Mouse (Mus musculus): ENCODE measurements at regions not wholly inside any gene's neighbourhood (a gene's known extent, or its start where the extent isn't known, plus 50 kb on each side); places are given as distances from the start of the nearest gene placed in this dataset.

DNA sequence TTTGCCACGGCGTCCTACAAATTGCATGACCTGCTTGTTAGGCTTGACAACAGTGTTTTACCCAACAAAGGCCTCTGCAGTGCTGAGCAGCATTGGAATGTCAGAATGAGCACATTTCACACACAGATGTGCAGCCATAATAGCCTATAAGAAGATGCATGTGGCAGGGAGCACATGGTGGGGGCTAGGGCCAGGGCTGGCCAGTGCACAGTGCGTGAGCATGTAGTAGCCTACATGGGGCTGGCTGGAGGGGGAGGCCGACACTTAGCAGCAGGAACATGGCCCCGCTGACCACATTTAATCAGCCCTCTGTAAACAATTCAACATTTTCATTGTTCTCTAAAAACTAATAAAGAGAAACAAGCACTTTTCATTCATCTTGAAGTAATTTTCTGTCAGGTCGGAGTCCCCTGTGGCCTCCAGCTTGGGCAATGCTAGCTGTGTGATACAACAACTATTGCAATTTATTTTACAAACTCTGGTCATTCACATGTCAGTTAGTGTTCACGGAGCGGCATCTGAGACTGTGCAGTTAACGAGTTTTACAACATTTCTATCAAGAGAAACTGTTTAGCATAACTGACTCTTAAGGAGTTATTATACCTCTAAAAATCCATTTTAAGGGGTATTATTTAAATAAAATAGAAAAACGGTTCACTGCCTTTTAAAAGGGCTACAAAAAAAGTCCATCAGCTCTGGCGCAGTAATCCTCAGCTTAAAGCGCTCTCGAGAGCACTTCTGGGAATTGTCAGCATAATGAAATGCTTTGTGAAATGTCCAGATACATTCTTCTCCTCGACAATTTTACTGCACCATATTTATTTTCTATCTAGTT, 246.6 kb upstream of the Nr2f1 start:
- H3K4me2 ChIP-seq (replicated peaks; ENCODE audit: low read depth, low read length), result no peak overlapping the region
- no peak overlapping the region for H3K9ac ChIP-seq (replicated peaks; ENCODE audit: low read depth, low read length)
- H3K4me1 ChIP-seq (ENCODE audit: control insufficient read depth, insufficient read depth, low read length), result peaks cover 11% of the 10 kb centered on the region
- H3K27me3 ChIP-seq (ENCODE audit: control insufficient read depth, insufficient read depth, low read length), result no peaks in the 10 kb centered on the region
- H3K27ac ChIP-seq (ENCODE audit: low read length), result no peak overlapping the region
- H3K4me3 ChIP-seq (ENCODE audit: low read depth, low read length), result no peak overlapping the region
- no peaks in the 10 kb centered on the region for H3K9me3 ChIP-seq (ENCODE audit: control insufficient read depth, low read depth, low read length)
- no peaks in the 10 kb centered on the region for H3K36me3 ChIP-seq (ENCODE audit: control insufficient read depth, insufficient read depth, low read length)
- no peak for ATAC-seq (ENCODE audit: insufficient number of reproducible peaks, insufficient read depth, low FRiP score, low read depth)
- 36% methylated on average over 14 of the region's 14 CpGs for WGBS

DNA sequence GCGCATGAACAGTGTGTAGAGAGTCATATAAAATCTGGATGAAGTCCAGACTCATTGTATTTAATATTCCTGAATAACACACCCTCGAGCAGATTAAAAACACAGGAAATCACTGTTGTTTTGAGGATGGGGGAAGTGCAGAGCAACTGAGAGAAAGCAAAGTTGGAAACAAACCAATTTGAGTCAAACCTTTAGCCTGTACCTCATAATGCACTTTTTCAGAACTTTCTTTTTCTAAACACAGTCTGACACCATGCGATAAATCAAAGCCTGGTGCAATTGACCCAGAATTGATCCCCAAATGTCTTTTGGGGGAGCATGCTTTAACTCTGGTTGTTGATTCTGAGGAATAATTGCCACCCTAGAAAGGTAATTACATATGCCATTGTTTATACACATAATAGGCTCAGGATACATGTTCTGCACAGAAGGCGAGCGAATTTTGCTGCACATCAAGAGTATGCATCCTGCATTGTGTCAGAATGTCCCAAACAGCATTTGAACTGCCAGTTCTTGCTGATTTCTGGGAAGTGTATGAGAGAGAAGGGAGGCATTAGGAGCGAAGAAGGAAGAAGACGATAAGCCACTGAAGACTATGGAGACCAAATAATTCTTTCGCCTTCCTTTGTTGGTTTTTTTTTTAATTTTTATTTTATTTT, 245.3 kb upstream of the Nr2f1 start:
- no peaks in the 10 kb centered on the region for H3K36me3 ChIP-seq (ENCODE audit: control insufficient read depth, insufficient read depth, low read length)
- ATAC-seq (ENCODE audit: insufficient number of reproducible peaks, insufficient read depth, low FRiP score, low read depth), result no peak
- H3K9ac ChIP-seq (replicated peaks; ENCODE audit: low read depth, low read length), result no peak overlapping the region
- H3K9me3 ChIP-seq (ENCODE audit: control insufficient read depth, low read depth, low read length), result no peaks in the 10 kb centered on the region
- H3K27ac ChIP-seq (ENCODE audit: low read length), result 0 out of 2 replicates have a peak overlapping the region, but pooled peaks have one; percentile 7
- H3K4me3 ChIP-seq (ENCODE audit: low read depth, low read length), result no peak overlapping the region
- 59% methylated on average over 8 of the region's 8 CpGs for WGBS
- H3K27me3 ChIP-seq (ENCODE audit: control insufficient read depth, insufficient read depth, low read length), result no peaks in the 10 kb centered on the region
- peaks cover 11% of the 10 kb centered on the region for H3K4me1 ChIP-seq (ENCODE audit: control insufficient read depth, insufficient read depth, low read length)
- no peak overlapping the region for H3K4me2 ChIP-seq (replicated peaks; ENCODE audit: low read depth, low read length)

DNA sequence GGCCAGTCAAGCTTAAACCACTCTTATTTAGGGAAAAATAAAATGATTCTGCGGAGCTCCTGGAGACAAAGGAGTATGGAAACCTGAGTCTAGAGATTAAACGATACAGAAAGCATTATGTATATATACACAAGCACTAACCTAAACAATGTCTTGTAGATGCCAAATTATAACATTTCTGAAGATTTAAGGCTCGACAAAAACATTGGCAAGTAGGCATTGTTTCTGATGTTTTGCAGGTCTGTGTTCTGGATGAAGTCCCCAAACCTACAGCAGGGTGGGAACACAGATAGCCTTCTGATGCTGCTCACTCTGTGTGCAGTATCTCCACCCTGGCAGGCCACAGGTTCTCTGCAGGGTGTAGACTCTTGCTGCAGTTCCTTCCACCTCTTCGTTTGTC, 228.9 kb upstream of the Nr2f1 start:
- Histone ChIP-seq H3K27ac (ENCODE audit: low read length) (peak overlapping the region; percentile 1; the same call in 1 of the 2 replicates), H3K27me3 (ENCODE audit: control insufficient read depth, insufficient read depth, low read length) (no peaks in the 10 kb centered on the region), H3K9ac (replicated peaks; ENCODE audit: low read depth, low read length) (no peak overlapping the region), H3K4me1 (ENCODE audit: control insufficient read depth, insufficient read depth, low read length) (peaks cover 11% of the 10 kb centered on the region; the same call in 1 of the 2 replicates), H3K4me2 (replicated peaks; ENCODE audit: low read depth, low read length) (no peak overlapping the region), H3K36me3 (ENCODE audit: control insufficient read depth, insufficient read depth, low read length) (no peaks in the 10 kb centered on the region), H3K4me3 (ENCODE audit: low read depth, low read length) (no peak overlapping the region), H3K9me3 (ENCODE audit: control insufficient read depth, low read depth, low read length) (no peaks in the 10 kb centered on the region)
- WGBS, result 41% methylated on average over 4 of the region's 4 CpGs
- no peak for ATAC-seq (ENCODE audit: insufficient number of reproducible peaks, insufficient read depth, low FRiP score, low read depth)

DNA sequence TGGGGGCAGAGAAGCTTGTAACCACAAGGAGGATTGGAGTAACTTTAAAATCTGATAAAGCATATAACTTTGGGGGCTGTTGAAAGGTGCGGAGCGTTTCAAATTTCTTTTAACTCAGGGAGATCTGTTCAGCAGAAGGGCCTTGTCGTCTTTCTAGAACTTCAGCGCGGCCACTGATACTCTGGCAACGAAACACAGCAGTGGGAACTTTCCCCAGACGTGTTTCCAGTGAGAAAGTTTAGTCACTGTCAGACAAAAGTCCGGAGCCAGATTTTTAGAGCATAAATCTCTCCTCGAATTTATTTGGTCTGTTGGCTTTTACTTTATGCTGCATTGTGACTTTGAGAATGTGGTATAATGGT, 228.5 kb upstream of the Nr2f1 start:
- ATAC-seq (ENCODE audit: insufficient number of reproducible peaks, insufficient read depth, low FRiP score, low read depth), result no peak
- Histone ChIP-seq H3K9me3 (ENCODE audit: control insufficient read depth, low read depth, low read length) (no peaks in the 10 kb centered on the region), H3K27ac (ENCODE audit: low read length) (peak overlapping the region; percentile 1), H3K4me1 (ENCODE audit: control insufficient read depth, insufficient read depth, low read length) (peaks cover 11% of the 10 kb centered on the region; the same call in 1 of the 2 replicates), H3K36me3 (ENCODE audit: control insufficient read depth, insufficient read depth, low read length) (no peaks in the 10 kb centered on the region), H3K4me2 (replicated peaks; ENCODE audit: low read depth, low read length) (peak overlapping the region; percentile 29), H3K27me3 (ENCODE audit: control insufficient read depth, insufficient read depth, low read length) (no peaks in the 10 kb centered on the region), H3K9ac (replicated peaks; ENCODE audit: low read depth, low read length) (no peak overlapping the region), H3K4me3 (ENCODE audit: low read depth, low read length) (no peak overlapping the region)
- 11% methylated on average over 9 of the region's 9 CpGs for WGBS

DNA sequence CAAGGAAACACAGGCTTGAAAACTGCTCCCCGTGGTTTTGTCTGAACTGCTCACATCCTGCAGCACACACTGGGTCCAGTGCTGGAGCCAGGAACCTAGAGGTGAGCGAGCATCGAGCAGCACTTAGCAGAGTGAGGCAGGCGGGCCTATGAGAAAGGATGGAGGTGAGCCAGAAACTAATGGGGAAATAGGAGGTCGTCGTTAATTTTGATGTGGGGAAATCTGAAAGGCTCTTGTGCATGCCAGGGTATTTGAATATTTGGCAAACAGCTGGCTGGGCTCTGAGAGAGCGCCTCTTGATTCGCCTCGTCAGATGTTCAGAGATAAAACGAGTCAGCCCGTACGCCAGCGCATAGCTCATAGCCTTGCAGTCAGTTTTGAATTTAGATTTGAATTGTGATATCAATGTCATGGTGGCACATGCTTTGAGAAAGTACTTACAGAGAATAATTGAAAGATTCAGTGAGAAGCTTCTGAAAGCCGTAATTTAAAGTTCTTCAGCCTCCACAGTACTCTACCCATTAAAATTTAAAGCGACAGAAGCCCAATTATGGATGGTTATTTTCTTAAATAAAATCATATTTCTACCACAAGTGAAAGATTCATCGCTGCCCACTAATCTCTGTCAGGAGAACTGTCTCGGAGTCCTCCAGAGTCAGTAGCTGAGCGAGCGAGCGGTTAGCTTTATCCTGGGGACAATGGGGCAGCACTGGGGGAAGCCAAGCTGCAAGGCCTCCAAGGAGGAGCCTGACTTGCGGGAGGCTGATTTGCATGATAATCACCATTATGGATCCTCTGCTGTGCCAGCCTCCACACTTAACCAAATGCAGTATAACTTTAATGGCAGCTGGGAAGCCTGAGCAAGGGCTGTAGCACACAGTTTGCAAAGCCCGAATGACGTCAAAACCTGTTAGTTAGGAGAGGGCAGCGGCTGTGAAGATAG, 227.9 kb upstream of the Nr2f1 start:
- peaks cover 11% of the 10 kb centered on the region; the same call in 1 of the 2 replicates for H3K4me1 ChIP-seq (ENCODE audit: control insufficient read depth, insufficient read depth, low read length)
- no peaks in the 10 kb centered on the region for H3K27me3 ChIP-seq (ENCODE audit: control insufficient read depth, insufficient read depth, low read length)
- H3K4me3 ChIP-seq (ENCODE audit: low read depth, low read length), result no peak overlapping the region
- H3K36me3 ChIP-seq (ENCODE audit: control insufficient read depth, insufficient read depth, low read length), result no peaks in the 10 kb centered on the region
- peak overlapping the region; percentile 1 for H3K27ac ChIP-seq (ENCODE audit: low read length)
- no peaks in the 10 kb centered on the region for H3K9me3 ChIP-seq (ENCODE audit: control insufficient read depth, low read depth, low read length)
- H3K4me2 ChIP-seq (replicated peaks; ENCODE audit: low read depth, low read length), result peak overlapping the region; percentile 29
- H3K9ac ChIP-seq (replicated peaks; ENCODE audit: low read depth, low read length), result no peak overlapping the region
- WGBS, result 22% methylated on average over 24 of the region's 24 CpGs
- ATAC-seq (ENCODE audit: insufficient number of reproducible peaks, insufficient read depth, low FRiP score, low read depth), result 0 out of 2 replicates have a peak, but pooled peaks have one; percentile 33

DNA sequence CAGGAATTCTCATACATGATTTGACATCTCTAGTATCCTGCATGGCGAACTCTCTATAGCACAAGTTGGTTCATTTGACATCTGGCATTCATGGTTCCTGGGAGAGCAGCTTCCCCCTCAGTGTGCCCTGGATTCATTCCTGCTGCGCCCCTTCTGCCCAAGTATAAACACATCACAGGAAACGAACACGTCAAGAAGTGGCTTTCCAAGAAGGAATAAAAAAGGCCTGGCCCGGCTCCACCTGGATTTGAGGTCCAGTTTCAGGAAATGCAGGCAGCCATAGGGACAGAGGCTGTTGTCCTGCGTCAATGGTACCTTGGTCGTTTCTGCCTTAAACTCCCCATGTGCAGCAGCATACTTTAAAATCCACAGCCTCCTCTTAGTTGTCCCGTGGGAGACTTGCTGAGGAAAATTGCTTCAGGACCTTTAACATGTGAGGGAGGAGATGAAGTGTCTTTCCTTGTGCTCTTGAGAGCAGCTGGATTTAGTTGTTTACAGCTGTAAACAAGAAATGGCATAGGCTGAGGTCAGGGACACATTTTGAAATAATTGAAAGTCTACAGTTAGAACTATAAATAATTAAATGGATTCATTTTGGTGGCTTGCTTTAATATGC, 226.9 kb upstream of the Nr2f1 start:
- Histone ChIP-seq H3K4me1 (ENCODE audit: control insufficient read depth, insufficient read depth, low read length) (peaks cover 11% of the 10 kb centered on the region; the same call in 1 of the 2 replicates), H3K4me3 (ENCODE audit: low read depth, low read length) (no peak overlapping the region), H3K9me3 (ENCODE audit: control insufficient read depth, low read depth, low read length) (no peaks in the 10 kb centered on the region), H3K9ac (replicated peaks; ENCODE audit: low read depth, low read length) (no peak overlapping the region), H3K27me3 (ENCODE audit: control insufficient read depth, insufficient read depth, low read length) (no peaks in the 10 kb centered on the region), H3K36me3 (ENCODE audit: control insufficient read depth, insufficient read depth, low read length) (no peaks in the 10 kb centered on the region), H3K27ac (ENCODE audit: low read length) (no peak overlapping the region), H3K4me2 (replicated peaks; ENCODE audit: low read depth, low read length) (no peak overlapping the region)
- no peak for ATAC-seq (ENCODE audit: insufficient number of reproducible peaks, insufficient read depth, low FRiP score, low read depth)
- WGBS, result 43% methylated on average over 8 of the region's 8 CpGs

DNA sequence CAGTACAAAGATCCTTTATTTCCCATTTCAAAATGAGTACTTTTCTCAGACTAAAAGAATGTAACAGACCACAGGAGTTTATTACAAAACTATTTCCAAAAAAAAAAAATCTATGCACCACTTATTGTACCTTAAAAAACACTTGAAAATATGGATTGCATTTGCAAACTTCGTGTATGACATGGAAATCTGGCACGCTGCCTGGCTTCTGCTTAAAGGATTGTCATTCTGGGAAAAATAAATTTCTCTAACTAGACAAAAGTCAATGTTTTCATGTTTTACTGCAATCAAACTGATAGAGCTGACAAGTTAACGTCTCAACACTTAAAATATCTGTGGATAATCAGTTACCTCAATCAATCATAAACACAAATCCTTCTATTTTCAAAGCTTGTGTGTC, 205.5 kb upstream of the Nr2f1 start:
- H3K4me2 ChIP-seq (replicated peaks; ENCODE audit: low read depth, low read length), result no peak overlapping the region
- no peak for ATAC-seq (ENCODE audit: insufficient number of reproducible peaks, insufficient read depth, low FRiP score, low read depth)
- no peaks in the 10 kb centered on the region for H3K4me1 ChIP-seq (ENCODE audit: control insufficient read depth, insufficient read depth, low read length)
- H3K36me3 ChIP-seq (ENCODE audit: control insufficient read depth, insufficient read depth, low read length), result no peaks in the 10 kb centered on the region
- no peak overlapping the region for H3K4me3 ChIP-seq (ENCODE audit: low read depth, low read length)
- H3K27ac ChIP-seq (ENCODE audit: low read length), result no peak overlapping the region
- H3K27me3 ChIP-seq (ENCODE audit: control insufficient read depth, insufficient read depth, low read length), result no peaks in the 10 kb centered on the region
- H3K9ac ChIP-seq (replicated peaks; ENCODE audit: low read depth, low read length), result no peak overlapping the region
- H3K9me3 ChIP-seq (ENCODE audit: control insufficient read depth, low read depth, low read length), result no peaks in the 10 kb centered on the region
- 40% methylated on average over 3 of the region's 3 CpGs for WGBS

DNA sequence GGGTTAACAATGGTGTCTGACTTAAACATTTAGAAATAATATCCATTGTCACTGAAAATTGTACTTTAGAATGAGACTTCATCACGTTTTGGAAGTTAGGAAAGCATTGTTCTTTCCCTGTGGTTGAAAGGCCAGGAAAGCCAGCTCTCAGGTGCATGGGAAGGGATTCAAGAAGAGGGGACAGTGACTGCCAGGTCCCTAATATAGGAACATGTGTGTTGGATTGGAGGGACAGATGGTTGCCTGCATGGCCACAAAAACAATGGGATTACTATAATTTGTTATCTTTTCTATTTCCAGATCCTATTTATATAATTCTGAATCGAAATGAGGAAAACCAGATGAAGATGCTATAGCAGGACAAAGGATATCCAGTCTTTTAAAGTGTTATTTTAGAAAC, 184.2 kb upstream of the Nr2f1 start:
- ATAC-seq (ENCODE audit: insufficient number of reproducible peaks, insufficient read depth, low FRiP score, low read depth), result no peak
- Histone ChIP-seq H3K27me3 (ENCODE audit: control insufficient read depth, insufficient read depth, low read length) (no peaks in the 10 kb centered on the region), H3K9ac (replicated peaks; ENCODE audit: low read depth, low read length) (no peak overlapping the region), H3K9me3 (ENCODE audit: control insufficient read depth, low read depth, low read length) (no peaks in the 10 kb centered on the region), H3K4me2 (replicated peaks; ENCODE audit: low read depth, low read length) (no peak overlapping the region), H3K27ac (ENCODE audit: low read length) (no peak overlapping the region), H3K36me3 (ENCODE audit: control insufficient read depth, insufficient read depth, low read length) (no peaks in the 10 kb centered on the region), H3K4me1 (ENCODE audit: control insufficient read depth, insufficient read depth, low read length) (no peaks in the 10 kb centered on the region), H3K4me3 (ENCODE audit: low read depth, low read length) (no peak overlapping the region)
- WGBS, result 66% methylated on average over 2 of the region's 2 CpGs

Measured in stomach, embryonic 14.5 days (tissue).